Mouse (Mus musculus) gastrocnemius, adult 8-10 months (tissue): ENCODE results near the gene Saxo1. TPM values are rescaled to one million over a fixed set of nuclear protein-coding genes. Genes with fewer than 3 reads are reported as not detected.

Source experiments
- DNase-seq, 2 experiments: peaks; one replicate each; pipeline ENCODE4 v3.0.0; 2022; ENCODE audit warnings: low spot score in 2 of 2
- total RNA-seq, 4 experiments: library from RNA; stranded (reverse); gene quantifications; 2 replicates each; pipeline ENCODE4 v1.2.4; 2022

The Saxo1 gene
- total RNA-seq, 4 experiments from 2014 or later, result not detected

GRCm38 (mm10) chr4:86527162-86528136 is 30.7 kb downstream of the Saxo1 start:
- DNase-seq, result peak in 1 of 2 experiments; percentile 11

DNA sequence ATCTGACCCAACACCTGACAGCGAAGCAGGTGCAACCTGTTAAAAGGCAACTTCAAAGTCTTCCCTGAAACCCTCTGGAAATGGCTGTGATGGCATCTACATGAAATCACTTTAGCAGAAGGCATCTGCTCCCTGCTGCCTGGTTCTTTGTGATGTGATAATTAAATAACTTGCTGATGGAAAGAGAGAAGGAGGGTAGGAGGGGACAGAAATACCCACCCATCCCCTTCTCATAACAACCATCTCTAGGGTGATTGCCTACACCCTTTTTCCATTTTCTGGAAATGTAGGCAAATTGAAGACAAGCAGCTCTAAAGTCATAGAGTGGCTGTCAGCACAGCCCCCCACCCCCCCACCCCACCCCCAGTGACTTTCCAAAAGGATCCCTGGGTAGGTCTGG is 33.6 kb downstream of the Saxo1 start:
- DNase-seq, result no peak

DNA sequence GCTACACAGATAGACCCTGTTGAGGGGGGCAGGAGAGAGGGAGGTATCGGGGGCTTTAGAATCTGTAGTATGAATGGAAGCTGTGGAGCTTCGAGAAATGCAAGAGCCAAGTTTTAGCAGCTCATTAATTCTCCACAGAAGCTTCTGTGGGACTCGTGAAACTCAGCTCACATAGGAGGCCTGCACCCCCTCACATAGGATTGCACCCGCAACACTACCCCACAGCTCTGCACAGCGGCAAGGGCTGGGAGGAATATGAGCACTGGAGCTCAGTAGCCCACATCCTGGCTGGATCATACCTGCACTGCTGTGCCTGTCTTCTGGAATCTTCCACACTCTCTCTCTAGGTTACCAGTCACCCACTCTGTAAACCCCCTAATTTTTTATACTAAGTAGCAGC is 34.4 kb downstream of the Saxo1 start:
- no peak for DNase-seq

DNA sequence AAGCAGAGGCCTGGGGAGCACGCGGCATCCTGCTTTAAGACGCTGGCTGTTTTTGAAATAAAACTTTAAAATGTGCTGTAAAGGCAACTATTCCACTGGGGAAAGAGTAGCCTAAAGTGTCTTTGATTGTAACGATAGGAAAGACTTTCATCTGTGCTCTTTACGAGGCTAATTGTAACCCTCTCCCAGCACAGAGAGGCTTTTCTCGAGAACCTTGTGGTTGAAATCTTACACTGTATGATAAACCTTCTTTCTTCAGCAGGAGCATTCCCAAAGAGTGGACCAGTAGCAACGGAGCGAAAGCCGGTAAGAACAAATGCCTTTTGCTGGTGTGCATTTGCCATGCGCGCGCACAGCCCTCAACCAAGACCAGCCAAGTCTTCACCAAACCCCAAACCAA is 37.4 kb downstream of the Saxo1 start:
- no peak for DNase-seq

GRCm38 (mm10) chr4:86519953-86520352 is 38.2 kb downstream of the Saxo1 start:
- no peak for DNase-seq

DNA sequence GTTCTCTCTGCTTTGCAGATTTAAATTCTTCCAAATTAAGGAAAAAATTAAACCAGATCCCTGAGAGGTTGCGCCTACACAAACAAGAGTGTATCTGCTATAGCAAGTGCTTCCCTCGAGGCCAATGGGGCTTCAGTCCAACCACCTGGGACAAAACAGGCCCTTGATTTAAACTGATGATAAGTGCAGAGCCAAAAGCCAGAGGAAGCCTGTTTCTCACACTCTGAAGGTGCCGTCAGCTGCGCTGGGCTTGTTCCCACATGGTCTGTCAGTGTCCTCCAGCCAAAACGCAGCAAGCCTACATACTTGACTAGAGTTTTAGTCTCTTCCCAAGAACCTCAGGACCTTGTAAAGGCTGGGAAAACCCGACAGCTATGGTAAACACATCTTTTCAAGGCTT is 53.5 kb downstream of the Saxo1 start:
- peak in 1 of 2 experiments; percentile 10 for DNase-seq

DNA sequence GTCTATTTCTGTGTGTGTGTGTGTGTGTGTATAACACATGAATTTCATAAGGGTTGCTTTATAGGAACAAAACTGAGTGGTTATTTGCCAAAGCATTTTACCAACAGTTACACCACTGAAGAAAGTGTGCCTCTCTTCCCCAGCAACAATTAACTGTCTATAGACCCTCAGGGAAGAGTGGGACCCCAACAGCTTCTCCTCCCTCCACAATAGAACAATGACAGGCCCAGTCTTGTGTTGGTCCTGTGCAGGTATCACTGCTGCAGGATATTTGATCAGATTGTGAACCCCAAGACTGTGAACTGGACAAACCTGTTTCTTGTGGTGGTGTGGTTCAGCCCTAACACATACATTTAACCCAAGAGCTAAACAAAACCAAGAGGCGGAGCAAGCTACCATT is 58.6 kb downstream of the Saxo1 start:
- DNase-seq, result no peak

GRCm38 (mm10) chr4:86498754-86499153 is 59.4 kb downstream of the Saxo1 start:
- peak in 1 of 2 experiments; percentile 8 for DNase-seq

DNA sequence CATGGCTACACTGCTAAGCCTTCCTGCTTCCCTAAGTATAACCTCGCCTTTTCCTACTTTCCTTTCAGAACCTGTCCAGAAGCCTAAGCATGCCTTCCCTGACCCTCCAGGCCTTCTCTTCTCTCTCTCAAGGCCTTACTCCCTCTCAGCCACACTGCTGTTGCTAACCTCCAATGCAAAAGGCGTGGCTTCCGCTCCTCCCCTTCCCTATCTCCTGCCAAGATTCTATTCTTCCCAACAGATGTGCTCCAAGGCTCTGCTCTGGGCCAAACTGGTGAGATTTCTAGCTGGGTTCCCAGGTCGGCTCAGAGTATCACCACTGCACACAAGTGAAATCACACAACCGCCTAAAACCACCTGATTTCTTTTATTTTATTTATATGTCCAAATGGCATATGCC is 69.0 kb downstream of the Saxo1 start:
- peak; percentile 18 to 46 for DNase-seq

- DNase-seq, result no peak
These were observed 71.2 kb downstream of the Saxo1 start for GRCm38 (mm10) chr4:86486901-86487300.

GRCm38 (mm10) chr4:86486491-86486890 is 71.6 kb downstream of the Saxo1 start:
- DNase-seq, result no peak

- DNase-seq, result no peak
These were observed 73.1 kb downstream of the Saxo1 start for GRCm38 (mm10) chr4:86485052-86485451.

DNA sequence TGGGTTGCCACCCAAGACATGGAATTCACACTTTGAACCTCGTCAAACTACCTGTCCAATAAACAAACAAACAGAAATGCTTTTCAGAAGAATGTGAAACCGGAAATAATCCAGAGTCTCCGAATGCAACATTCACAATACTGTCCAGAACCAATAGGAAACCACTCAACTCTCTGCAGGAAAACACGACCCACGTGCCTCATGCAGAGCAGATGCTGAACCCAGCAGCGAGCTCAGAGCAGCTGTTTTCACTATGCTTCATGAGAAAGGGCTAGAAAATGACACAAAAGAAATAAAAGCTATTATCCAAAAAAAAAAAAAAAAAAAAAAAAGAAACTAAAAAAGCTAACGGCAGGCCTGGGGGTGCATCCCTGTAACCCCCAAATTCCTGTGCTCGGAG is 74.4 kb downstream of the Saxo1 start:
- DNase-seq, result no peak

DNA sequence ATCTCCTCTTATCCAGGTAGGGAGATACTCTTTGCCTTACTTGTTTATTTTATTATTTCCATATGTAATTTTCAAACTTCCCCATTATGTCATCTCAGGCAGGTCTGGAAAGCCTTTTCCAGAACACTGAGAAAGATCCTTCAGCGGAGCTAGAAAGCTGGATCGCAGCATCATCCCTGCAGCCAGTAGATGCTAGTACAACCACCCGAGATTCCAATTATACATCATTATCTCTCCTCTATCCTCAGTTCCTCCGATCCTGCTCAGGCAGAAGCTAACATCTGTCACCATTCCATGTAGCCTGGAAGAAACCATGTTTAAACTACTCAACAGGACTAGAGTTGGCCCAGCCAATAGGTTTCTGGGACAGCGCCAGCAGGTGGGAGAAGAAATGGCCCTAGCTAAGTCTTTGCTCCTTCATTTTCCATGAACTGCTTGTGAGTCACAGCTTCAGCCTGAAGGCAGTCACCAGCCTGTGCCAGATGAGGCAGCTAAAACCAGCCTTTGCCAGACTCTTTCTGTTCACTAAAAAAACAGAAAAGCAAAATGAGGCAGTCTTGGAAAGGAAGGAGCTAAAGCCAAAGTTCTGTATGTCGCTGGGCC is 75.0 kb downstream of the Saxo1 start:
- no peak for DNase-seq

GRCm38 (mm10) chr4:86480891-86481290 is 77.2 kb downstream of the Saxo1 start:
- DNase-seq, result no peak

GRCm38 (mm10) chr4:86464808-86465207 is 93.3 kb downstream of the Saxo1 start:
- DNase-seq, result no peak

- DNase-seq, result no peak
These were observed 107.7 kb downstream of the Saxo1 start for GRCm38 (mm10) chr4:86450468-86450867.

DNA sequence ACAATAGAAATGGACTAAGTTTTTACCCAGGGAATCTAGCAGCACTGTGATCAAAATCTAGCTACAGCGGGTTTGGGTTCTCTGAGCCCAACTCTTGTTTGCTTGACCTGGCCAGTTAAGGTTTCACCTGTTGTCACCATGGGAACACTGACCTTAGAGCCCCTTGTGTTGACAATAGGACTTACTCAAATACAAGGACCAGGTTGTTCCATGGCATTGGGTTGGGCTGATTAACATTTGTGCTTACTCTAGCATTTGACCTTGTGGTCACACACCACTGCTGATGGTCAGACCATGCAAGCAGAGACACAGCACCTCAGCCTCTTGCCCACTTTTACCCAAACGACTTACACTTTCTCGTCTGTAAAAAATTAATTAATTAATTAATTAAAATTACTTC is 121.8 kb downstream of the Saxo1 start:
- no peak for DNase-seq

- DNase-seq, result no peak
These were observed 122.5 kb downstream of the Saxo1 start for GRCm38 (mm10) chr4:86435631-86436030.

- DNase-seq, result no peak
These were observed 129.9 kb downstream of the Saxo1 start for GRCm38 (mm10) chr4:86428091-86428745.

DNA sequence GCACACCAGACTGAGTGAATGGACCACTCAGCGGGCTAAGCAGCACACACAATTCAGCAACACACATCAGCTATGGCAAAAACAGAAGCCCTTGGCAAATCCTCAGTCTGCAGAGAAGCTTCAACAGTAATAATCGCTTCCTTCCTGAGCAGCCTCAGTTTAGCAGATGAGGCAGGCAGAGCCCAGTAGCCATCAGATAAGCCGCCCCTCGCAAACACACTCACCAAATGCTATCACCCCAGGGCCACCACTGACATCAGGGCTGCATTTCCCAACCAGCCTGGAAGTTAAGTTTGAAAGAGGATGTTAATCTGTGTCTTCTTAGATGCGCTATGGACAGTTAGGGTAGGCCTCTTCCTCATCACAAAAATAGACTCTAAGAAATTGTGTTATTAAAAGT is 130.8 kb downstream of the Saxo1 start:
- DNase-seq, result no peak

DNA sequence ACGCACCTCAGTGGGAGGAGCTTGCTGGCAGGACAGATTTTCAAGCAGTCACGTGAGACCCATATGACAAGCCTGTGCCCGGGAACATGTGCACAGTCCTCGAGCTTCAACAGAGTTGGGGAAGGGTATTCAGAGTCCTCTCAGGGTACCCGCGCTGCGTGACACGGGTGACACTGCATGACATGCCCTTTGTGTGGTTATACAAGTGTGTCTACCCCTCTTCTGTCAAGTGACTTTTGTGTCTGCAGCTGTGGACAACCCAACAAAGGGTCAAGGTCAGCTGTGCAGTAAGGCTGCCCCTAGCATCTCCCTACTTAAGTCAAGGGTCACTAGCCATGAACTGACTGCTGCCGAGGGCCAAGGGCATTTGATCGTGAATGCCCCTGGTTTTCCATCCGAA is 131.6 kb downstream of the Saxo1 start:
- DNase-seq, result no peak
